Mouse (Mus musculus) spleen, adult 12 weeks (tissue): Measurements from ENCODE around the gene Lemd1.
"Not testable (repeated sequence)": the region's sequence is repeated elsewhere in the genome, so short reads cannot be mapped to it uniquely, and the experiment has no call there.

ENCODE experiments used
- DNase-seq: peaks from one replicate; pipeline ENCODE4 v3.0.0; 2022; ENCODE audit warnings: low spot score

Lemd1 gene

DNA sequence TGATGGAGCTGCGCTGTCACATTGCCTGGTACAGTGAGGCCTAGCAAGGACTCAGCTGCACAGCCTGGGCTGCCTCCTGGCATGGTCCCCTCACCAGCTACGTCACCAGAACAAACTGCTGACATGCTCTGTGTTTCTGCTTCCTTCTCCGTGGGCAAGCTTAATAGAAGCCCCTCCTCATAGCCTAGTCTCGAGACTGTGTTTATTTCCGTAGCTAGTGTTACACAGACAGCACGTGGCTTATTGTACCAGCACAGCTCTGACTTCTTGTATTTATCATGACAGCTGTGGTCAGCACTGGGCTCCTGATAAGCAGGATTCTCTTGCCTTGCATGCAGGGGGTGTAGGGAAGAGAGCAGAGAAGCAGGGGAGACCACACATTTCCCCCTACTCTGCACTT is 54.9 kb downstream of the Lemd1 start:
- DNase-seq, result no peak

GRCm38 (mm10) chr1:132246641-132247040 is 55.4 kb downstream of the Lemd1 start:
- no peak for DNase-seq

GRCm38 (mm10) chr1:132254467-132254866 is 63.2 kb downstream of the Lemd1 start:
- no peak for DNase-seq

GRCm38 (mm10) chr1:132260331-132260730 is 69.1 kb downstream of the Lemd1 start:
- no peak for DNase-seq

DNA sequence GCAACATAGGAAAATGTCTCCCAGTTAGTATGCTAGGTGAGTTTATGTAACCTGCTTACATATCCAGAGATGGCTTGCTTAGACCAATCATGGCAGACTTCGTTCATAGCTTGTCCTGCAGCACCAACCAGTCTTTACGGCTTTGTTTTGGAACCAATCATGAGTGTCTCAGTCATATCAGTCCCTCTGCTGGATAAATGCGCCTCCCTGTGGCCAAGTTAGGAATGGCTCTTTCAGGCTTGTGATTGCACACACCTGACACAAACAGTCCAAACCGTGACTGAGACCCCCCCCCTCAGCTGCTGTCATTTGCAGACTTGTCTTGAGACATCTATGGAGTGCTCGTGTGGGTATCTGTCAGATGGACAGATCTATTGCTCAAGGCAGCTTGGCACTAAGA is 69.8 kb downstream of the Lemd1 start:
- DNase-seq, result no peak

DNA sequence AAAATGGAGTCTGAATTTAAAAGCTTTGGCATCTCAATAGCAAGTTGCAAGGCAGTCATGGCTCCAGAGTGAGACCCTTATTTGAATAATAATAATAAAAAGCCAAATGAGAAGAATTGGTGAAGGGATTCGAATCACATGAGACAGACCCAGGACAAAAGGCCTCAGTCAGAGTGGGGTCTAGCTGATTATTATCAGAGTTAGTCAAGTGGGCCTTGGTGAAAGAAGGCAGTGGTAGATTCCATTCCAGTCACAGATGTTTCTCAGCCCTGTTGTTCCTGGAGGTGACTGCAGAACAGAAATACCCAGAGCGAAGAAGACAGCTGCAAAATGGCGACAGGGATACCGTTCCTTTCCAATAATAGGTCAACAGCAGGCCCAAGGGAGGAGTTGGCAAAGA is 72.4 kb downstream of the Lemd1 start:
- DNase-seq, result no peak

DNA sequence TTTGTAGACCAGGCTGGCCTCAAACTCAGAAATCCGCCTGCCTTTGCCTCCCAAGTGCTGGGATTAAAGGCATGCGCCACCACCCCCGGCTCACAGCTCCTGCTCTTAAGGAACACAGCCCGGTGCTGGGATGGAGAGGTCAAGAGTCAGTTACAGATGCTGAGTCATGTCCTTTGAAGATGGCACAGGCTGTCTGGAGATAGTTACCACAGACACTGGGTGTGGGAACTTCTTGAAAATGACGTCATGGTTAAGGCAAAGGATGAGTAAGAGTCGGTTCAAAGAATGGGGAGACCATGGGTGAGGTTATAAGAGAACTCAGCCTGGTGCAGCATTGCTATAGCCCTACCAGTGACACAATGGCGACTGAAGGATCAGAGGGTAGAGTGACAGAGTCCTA is 73.3 kb downstream of the Lemd1 start:
- DNase-seq, result peak; percentile 12

DNA sequence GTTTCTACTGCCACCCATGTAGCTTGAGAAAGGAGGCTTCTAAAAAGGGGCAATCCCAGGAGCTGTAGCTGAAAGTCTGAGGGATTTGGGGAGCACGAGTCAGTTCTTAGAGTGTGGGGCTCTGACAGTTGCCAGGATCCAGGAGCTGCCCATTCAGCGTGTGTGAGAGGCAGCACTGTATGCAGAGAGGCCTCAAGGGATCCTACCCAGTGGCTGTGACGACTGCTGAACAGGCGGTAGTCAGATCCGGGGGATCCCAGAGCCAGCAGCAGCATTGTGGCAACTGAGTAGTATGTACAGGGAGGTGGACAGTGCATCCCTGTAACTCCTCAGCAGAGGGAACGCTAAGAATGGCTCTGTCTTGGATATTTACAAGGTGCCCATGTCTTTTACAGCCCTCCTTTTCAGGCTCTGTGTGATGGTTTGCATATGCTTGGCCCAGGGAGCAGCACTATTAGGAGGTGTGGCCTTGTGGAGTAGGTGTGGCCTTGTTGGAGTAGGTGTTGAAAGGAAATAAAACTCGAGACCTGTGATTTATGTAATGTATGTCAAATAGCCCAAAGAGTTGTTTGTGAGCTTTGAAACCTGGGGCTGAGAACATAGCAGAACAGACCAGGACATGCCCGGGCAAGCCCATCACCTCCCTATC is 74.1 kb downstream of the Lemd1 start:
- no peak for DNase-seq

GRCm38 (mm10) chr1:132265936-132266335 is 74.7 kb downstream of the Lemd1 start:
- DNase-seq, result no peak

DNA sequence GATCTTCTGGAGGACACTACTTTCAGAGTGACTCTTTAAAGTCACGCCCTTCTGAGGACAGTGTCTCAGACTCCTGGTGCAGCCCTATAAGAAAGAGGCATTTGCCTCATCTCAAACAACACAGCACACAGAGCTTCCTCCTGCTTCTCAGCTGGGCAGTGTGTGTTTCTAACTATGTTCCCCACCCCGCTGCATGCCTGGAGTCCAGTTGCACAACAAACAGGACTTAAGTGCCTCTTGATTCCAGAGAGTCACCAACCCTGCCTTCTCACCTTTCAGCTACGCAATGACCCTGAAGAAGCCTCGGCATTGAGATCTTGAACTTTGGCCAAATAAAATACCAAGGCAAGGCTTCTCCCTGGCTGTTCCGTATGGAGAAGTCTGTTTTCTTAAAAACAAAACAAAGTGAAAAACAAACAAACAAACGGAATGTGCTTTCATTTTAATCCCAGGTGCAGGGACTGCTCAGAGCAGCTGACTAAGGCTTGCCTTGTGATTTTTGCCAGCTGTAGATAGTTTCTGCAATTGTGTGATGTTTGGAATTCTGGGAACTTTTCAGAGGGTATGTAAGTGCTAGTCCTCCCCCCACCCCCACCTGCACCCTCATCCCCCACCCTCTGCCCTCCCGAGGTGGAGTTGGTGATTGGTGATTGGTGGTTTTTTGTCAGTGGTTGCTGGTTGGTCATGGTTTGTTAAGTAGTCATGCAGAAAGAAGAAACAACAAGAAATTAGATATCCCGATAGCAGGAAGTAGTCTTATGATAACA is 75.7 kb downstream of the Lemd1 start:
- no peak for DNase-seq

DNA sequence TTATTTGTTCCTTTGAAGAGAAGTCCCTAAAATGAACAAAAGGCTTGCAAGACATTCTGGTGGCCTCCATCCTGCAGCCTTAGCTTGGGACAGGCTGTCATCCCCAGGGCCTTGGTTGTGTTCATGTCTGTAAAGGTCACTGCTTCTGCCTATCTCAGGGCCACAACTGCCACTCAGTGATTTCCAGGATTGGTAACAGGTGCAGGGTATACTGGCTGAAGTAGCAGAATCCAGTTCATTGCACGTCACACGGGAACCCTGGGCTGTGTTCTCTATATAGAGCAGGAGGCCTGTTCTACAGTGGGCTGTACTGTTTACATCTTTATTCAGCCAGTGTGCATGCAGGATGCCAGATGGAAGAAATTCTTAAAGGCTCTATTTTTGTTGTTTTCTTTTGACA is 76.7 kb downstream of the Lemd1 start:
- no peak for DNase-seq

DNA sequence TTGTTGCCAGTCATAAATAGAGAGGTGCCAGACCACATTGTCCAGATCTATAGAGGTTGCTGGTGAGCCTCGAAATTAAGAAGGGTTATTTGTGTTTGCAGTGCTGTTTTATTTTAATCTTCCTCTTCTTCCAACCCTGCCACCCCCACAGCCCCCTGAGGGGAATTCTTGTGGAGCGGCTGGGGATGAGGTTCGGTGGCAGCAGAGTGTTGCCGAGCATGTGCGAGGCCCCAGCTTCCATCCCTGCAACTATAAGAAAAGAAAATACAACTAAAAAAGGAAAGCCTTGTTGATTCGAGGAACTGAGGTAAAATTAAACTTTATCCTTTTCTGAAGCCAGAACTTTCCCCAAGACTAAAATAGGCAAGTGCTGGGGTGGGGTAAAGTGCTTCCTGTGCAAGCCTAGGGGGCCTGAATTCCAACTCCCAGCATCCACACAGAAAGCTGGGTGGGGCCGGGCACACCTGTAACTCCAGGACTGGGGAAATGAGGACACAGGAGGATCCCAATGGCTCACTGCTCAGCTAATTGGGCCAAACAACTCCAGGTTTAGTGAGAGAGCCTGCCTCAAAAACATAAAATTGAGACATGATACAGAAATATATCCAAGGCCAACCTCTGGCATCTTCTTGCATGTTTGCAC is 77.3 kb downstream of the Lemd1 start:
- no peak for DNase-seq

- DNase-seq, result no peak
Measured at GRCm38 (mm10) chr1:132271237-132271636, 80.0 kb downstream of the Lemd1 start.

- no peak for DNase-seq
Measured at GRCm38 (mm10) chr1:132276694-132277093, 85.5 kb downstream of the Lemd1 start.

DNA sequence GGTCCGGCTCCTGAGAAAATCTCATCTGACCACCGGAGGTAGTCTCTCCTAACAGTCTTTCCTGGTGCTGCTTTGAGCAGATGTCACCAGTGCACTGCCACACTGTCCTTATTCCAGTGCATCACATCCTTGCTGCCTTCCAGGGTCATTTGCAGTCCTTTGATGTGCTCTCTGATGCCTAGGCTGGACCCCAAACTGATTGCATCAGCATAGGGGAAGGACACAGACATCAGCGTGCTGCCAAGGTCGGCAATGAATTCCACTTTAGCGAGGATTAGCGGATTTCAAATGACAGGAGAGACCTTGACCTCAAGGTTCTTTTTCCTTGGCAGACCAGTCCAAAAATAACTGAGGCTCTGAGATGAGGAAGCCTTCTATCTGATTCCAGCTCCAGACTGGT is 85.9 kb downstream of the Lemd1 start:
- no peak for DNase-seq

- DNase-seq, result not testable (repeated sequence)
Measured at GRCm38 (mm10) chr1:132280636-132281035, 89.4 kb downstream of the Lemd1 start.

DNA sequence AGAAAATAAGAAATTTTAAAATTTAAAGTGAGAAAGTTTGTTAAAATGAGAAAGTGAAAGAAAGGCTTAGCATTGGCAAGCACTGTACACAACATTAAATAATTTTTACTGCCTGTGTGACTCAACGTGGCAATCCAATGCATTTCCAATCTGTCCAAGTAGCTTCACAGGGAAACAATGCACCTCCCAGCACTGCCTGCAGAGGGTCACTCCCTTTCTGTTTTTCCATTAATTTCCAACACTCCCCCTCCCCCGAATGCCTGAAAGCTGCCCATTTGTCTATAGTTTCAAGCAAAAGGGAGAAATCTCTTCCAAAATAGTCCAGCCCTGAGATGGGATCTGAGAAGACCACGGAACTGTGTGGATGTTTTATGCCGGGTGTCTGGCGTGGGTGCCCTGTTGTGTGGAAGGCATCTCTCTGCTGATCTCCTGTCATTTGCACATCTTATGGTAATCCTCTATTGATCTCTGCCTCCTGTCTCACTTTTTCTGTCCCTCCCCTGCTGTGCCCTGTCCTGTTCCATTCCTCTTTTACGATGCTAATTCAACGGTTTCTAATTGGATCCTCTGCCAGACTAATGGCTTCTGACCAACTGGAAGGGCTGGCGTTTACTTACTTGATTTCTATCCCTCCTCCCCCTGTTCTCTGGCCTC is 90.4 kb downstream of the Lemd1 start:
- DNase-seq, result no peak

DNA sequence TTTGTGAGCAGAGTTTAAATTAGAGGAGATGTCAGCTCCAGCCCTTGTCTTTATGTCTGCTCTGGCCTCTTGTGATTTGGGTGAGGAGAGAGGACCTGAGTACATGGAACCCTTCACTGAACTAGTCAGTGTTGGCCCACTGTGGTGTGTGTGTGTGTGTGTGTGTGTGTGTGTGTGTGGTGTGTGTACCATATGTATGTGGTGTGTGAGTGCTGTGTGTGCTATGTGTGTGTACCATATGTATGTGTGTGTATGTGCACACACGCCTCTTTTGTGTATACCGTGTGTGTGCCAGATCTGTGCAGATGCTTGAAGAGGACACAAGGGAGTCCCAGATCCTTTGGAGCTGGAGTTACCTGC is 90.9 kb downstream of the Lemd1 start:
- no peak for DNase-seq

- DNase-seq, result no peak
Measured at GRCm38 (mm10) chr1:132283018-132283417, 91.8 kb downstream of the Lemd1 start.

- no peak for DNase-seq
Measured at GRCm38 (mm10) chr1:132286735-132287134, 95.5 kb downstream of the Lemd1 start.

GRCm38 (mm10) chr1:132287445-132287844 is 96.2 kb downstream of the Lemd1 start:
- DNase-seq, result no peak

DNA sequence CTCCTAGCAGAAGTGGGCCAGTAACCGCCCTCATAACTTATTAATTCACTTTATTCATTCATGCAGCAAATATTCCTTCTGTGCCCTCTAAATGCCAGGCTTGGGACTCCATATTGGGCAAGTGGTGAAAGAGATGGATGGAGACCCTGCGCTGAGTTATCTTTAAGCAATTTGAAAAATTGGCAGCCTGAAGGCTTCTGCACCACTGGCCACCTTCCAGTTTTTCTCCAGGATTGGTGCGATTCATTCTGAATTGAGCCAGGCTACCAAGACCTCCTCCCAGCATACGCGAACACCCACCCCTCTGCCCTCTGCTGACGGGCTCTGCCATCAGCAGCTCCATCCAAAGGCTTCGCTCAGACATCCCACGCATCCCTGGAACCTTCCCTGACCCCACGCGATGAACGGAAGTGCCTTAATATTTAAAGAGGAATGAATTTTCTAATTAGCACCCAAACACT is 96.8 kb downstream of the Lemd1 start:
- no peak for DNase-seq

DNA sequence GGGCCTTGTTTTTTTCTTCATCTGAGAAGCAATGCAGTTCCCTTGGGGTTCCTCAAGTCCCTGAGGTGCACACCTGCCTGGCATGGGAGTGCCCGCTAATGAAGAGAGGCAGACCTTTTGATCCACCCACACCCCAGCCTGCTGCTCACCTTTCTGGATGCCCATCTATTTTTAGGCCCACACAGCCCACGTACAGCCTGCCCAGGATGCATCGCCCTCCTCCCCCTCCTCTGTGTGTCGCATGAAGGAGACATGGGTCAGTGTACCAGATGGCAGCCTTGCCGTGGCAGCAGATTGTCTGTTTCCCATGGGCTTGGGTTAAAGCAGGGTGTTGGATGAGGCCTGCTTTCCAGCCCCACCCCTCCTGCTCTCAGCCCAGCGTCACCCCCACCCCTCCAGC is 98.7 kb downstream of the Lemd1 start:
- no peak for DNase-seq
